Mouse (Mus musculus): ENCODE data around the gene Syt2.

DNA sequence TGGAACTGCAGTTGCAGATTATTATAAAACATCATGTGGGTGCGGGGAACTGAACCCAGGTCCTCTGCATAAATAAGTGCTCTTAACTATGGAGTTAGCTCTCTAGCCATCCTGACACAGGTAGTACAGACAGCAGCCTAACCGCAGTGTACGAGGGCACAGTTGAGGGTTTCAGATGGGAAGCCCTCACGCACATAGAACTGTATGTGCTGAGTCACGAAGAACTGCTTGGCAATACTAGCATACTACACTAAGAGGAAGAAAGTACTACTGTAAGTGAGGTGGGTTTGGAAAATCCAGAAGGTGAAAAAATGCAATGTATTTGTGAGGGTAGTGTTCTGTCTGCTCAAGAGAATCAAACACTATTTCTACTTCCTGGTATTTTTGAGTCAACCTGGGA lies 123.8 kb downstream of the Syt2 start:
- TF ChIP-seq CTCF (IDR thresholded peaks at IDR 0.05; ENCODE audit: borderline replicate concordance, control insufficient read depth, extremely low read depth, insufficient read depth, low read length, poor library complexity) = no peak
- no peak for TF ChIP-seq POLR2A (IDR thresholded peaks at IDR 0.05; ENCODE audit: control insufficient read depth, extremely low read depth, insufficient read depth, low read length, poor library complexity)
